Mouse (Mus musculus): Measurements from ENCODE around the gene Rpl26.

DNA sequence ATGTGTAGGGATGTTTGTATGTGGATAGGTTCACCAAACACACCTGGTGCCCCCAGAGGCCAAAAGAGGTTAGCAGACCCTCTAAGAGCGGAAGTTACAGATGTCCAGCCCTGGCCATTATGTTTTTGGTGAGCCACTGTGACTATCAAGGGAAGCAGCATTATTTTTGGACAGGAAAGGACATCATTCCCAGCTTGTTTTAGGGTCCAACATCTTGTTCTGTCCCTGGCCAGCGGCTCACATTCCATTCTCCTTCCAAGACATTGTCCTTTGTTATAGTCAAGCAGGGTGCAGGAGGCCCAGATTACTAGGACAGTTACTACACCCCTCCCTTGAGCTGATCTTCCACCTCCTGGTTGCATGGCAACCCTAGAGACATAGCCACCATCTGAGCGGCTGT, 5.9 kb downstream of the Rpl26 start:
- no peak for TF ChIP-seq POLR2A (IDR thresholded peaks at IDR 0.05; ENCODE audit: borderline replicate concordance, insufficient read depth, low read length)
- no peak for TF ChIP-seq CTCF (IDR thresholded peaks at IDR 0.05; ENCODE audit: borderline replicate concordance, insufficient read depth, low read depth, low read length)
